Mouse (Mus musculus) testis, adult 2 months (tissue): ENCODE results near the gene Syde2.

ENCODE experiments used
- CTCF ChIP-seq: fragments of 200-500 bp; IDR thresholded peaks from 2 replicates; pipeline ENCODE4 v1.5.1; 2012; ENCODE audit warnings: low read depth, mild to moderate bottlenecking, inconsistent platforms, low read length, moderate library complexity; ENCODE audit not compliant: control insufficient read depth, insufficient read depth, insufficient replicate concordance
- POLR2A ChIP-seq: fragments of 200-500 bp; IDR thresholded peaks from 2 replicates; pipeline ENCODE4 v1.6.1; 2012; ENCODE audit warnings: low read depth, mild to moderate bottlenecking, inconsistent platforms, low read length, moderate library complexity; ENCODE audit not compliant: control insufficient read depth

- TF ChIP-seq POLR2A: no peak
- TF ChIP-seq CTCF: no peak
Observed at GRCm38 (mm10) chr3:145959824-145960223, 27.8 kb upstream of the Syde2 start.
